Mouse (Mus musculus) adrenal gland, postnatal 10 days (tissue): ENCODE results near the gene Sh3pxd2a. TPM values are rescaled to one million over a fixed set of nuclear protein-coding genes. Genes with fewer than 3 reads are reported as not detected.

Experiments
- DNase-seq: peaks from one replicate; pipeline ENCODE4 v3.0.0; 2021; ENCODE audit warnings: mixed read lengths
- total RNA-seq, 2 experiments: library from RNA; stranded (reverse); gene quantifications; 2 replicates each; pipeline ENCODE4 v1.2.3; 2021

Sh3pxd2a gene
- total RNA-seq, 2 experiments from 2014 or later, result 138 to 164 TPM

GRCm38 (mm10) chr19:47233087-47233486, 231.1 kb downstream of the Sh3pxd2a start:
- DNase-seq, result no peak

GRCm38 (mm10) chr19:47232077-47232865, 231.9 kb downstream of the Sh3pxd2a start:
- DNase-seq, result no peak

DNA sequence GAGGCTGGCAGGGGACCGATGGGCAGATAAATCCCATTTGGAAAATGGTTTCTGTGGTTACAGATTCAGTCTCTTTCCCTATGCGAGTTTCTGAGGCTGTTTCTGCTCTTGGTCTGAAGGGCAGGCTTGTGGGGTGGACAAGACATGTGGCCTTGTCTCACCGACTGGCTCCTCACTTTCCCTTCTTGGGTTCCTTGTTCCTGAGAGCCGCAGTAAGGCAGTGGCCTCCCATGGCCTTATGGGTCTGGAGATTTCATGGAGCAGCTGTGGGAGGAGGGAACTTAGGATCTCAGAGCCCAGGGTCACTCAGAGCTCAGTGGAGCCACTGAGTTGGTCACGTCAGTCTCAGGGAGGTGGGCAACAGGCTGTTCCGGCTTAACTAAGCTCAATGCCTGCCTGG, 232.8 kb downstream of the Sh3pxd2a start:
- DNase-seq, result no peak

GRCm38 (mm10) chr19:47230682-47231081, 233.5 kb downstream of the Sh3pxd2a start:
- DNase-seq, result no peak

- DNase-seq, result peak; percentile 33
Observed at GRCm38 (mm10) chr19:47230082-47230481, 234.1 kb downstream of the Sh3pxd2a start.

DNA sequence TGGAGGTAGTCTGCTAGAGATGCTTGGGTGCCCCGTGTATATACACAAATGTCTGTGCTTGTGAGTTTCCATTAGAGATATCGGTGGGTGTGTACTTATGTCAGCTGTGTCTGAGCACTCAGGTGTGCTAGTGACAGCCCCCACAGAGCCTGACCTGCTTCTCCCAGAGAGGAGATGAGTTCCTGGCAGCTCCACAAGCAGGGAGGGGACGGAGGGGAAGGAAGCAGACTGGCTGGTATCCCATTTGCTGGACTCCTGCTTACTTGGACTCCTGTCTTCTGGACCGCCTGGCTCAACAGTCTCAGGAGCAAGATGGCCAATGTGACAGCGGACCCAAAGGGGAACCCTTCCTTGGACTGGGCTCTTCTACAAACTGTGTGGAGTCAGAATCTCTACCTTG, 234.7 kb downstream of the Sh3pxd2a start:
- no peak for DNase-seq

- peak; percentile 81 for DNase-seq
Observed at GRCm38 (mm10) chr19:47228725-47229252, 235.4 kb downstream of the Sh3pxd2a start.

- no peak for DNase-seq
Observed at GRCm38 (mm10) chr19:47225791-47226190, 238.4 kb downstream of the Sh3pxd2a start.

- no peak for DNase-seq
Observed at GRCm38 (mm10) chr19:47224743-47225142, 239.5 kb downstream of the Sh3pxd2a start.

DNA sequence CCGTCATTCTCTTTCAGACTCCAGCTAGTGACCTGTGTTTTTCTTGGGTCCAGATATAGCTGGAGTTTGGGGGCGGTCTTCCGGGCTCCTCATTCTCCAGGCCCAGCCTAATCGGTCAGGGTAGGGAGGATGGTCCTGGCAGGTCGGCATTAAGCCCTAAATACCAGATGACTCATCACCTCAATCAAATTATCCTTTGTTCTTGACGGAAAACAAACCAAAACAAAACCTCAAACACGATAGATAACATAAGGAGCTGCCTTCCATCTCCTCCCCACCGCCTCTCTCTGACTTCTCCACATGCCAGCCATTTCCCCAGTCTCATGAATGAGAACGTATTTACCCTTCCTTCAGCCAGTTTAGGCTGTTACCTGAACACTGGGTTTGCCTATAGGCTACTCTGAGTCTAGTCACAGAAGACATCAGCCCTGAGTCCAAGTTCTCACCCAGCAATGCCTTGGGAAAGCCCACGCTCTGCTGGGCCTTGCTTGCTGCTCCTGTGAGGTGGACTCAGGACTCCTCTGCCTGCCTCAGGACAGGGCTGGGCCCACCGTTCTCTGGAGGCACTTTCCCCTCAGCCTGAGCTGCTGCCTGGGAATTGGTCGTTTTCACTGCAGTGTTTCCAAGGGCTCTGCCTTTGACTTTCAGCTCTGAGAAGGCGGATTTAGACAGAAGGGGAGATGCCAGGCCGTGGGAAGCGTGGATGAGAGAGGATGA, 241.2 kb downstream of the Sh3pxd2a start:
- DNase-seq, result peak; percentile 39

- no peak for DNase-seq
Observed at GRCm38 (mm10) chr19:47222154-47222840, 241.9 kb downstream of the Sh3pxd2a start.

DNA sequence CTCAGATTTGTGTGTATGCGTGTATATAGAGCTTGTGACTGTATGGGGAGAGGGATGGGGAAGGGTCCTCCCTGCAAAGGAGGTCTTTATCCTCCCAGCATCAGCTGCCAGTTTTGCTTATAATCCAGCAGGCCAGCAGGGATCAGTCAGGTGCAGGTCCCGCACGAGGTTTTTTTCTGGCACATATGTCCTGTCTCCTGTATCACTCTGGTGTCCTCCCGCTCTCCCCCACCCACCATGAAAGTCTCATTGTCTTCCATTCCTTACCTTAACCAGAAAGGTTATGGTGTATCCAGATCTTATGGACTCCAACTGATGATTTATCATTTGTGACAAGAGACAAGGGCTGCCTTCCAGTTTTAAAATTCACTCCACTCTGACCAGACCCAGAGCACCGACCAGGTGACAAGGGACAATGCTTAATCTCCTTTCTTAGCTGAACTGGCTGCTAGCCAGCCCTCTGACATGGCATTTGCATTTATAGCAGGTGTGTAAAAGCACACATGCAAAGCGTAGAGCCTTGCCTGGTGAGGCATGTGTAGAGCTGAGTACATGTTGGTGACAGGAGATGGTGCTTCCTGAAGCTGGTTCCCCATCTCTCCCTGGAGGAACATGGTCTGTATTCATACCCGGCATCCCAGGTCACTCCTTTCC, 242.6 kb downstream of the Sh3pxd2a start:
- DNase-seq, result no peak

- no peak for DNase-seq
Observed at GRCm38 (mm10) chr19:47221006-47221405, 243.2 kb downstream of the Sh3pxd2a start.

- no peak for DNase-seq
Observed at GRCm38 (mm10) chr19:47220232-47220631, 244.0 kb downstream of the Sh3pxd2a start.

DNA sequence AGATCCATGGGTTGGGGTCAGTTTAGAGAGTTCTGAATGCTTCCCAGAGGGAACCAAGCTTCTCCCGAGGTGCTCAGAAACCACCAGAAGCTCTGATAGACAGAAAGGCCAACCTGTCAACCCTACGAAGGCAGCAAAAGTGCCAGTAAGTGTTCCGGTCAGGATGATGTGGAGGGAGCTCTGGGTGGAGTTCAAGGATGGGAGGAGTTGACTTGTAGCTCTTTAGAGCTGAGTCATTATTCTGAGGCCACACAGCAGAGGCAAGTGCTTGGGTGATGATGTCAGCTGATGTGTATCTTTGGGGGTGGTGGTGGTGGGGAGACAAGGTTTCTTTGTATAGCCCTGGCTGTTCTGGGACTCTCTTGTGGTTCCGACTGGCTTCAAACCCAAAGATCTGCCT, 244.6 kb downstream of the Sh3pxd2a start:
- peak; percentile 61 for DNase-seq

DNA sequence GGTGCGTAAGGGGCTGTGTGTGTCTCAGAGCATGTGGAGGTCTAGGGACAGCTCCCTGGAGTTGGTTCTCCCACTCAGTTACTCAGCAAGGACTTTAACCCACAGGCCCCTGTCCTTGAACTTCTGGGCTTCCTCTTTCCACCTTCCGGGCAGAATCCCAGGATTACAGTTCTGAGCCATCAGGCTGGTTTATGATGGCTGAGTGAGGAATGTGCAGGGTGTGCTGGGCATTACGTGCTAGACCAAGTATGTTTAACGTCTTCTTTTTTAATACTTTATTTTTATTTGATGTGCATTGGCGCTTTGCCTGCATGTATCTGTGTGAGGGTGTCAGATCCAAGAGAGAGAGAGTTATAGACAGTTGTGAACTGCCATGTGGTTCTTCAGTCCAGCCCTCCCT, 247.4 kb downstream of the Sh3pxd2a start:
- DNase-seq, result peak; percentile 62

GRCm38 (mm10) chr19:47213470-47213869, 250.7 kb downstream of the Sh3pxd2a start:
- DNase-seq, result no peak

GRCm38 (mm10) chr19:47212401-47212800, 251.8 kb downstream of the Sh3pxd2a start:
- DNase-seq, result no peak

- no peak for DNase-seq
Observed at GRCm38 (mm10) chr19:47211609-47212312, 252.4 kb downstream of the Sh3pxd2a start.

- DNase-seq, result no peak
Observed at GRCm38 (mm10) chr19:47210432-47210831, 253.8 kb downstream of the Sh3pxd2a start.
